Mouse (Mus musculus) hindbrain, embryonic 15.5 days (tissue): ENCODE measurements around the gene 1700012B07Rik. TPM values are rescaled to one million over a fixed set of nuclear protein-coding genes. Genes with fewer than 3 reads are reported as not detected.

ENCODE experiments used
- ATAC-seq: fragments of 200-750 bp; cut with Nextera tagmentation; 2 replicates; pipeline ENCODE4 v1.8.0; 2017; ENCODE audit warnings: low read depth, moderate number of reproducible peaks, moderate TSS enrichment; ENCODE audit not compliant: low FRiP score
- H3K27ac ChIP-seq: fragments of 300-500 bp; sonication (generic); replicated peaks from 2 replicates; pipeline ENCODE4 v1.5.1; 2015; ENCODE audit warnings: mild to moderate bottlenecking, inconsistent platforms
- H3K27me3 ChIP-seq: fragments of 300-500 bp; sonication (generic); 2 replicates; pipeline ENCODE4 v1.6.1; 2015; ENCODE audit warnings: control low read depth, inconsistent platforms
- H3K36me3 ChIP-seq: fragments of 300-500 bp; sonication (generic); 2 replicates; pipeline ENCODE4 v1.6.1; 2015; ENCODE audit warnings: control low read depth, inconsistent platforms
- H3K4me1 ChIP-seq: fragments of 300-500 bp; sonication (generic); replicated peaks from 2 replicates; pipeline ENCODE4 v1.6.1; 2015; ENCODE audit warnings: control low read depth, inconsistent platforms
- H3K4me2 ChIP-seq: fragments of 300-500 bp; sonication (generic); 2 replicates; pipeline ENCODE4 v1.6.1; 2015; ENCODE audit warnings: moderate library complexity, mild to moderate bottlenecking, inconsistent platforms
- H3K4me3 ChIP-seq: fragments of 300-500 bp; sonication (generic); 2 replicates; pipeline ENCODE4 v1.5.1; 2015; ENCODE audit warnings: mild to moderate bottlenecking, inconsistent platforms
- H3K9ac ChIP-seq: fragments of 300-500 bp; sonication (generic); 2 replicates; pipeline ENCODE4 v1.6.1; 2015; ENCODE audit warnings: inconsistent platforms
- H3K9me3 ChIP-seq: fragments of 300-500 bp; sonication (generic); 2 replicates; pipeline ENCODE4 v1.6.1; 2016; ENCODE audit warnings: control low read depth, inconsistent platforms
- whole genome bisulfite sequencing: fragments of 180-500 bp; shearing (Covaris S2); methylation state at CpG from one replicate; pipeline ENCODE4 v1.1.7; 2015; 5-methylcytosine and 5-hydroxymethylcytosine counted together
- polyA plus RNA-seq: library from polyadenylated mRNA; unstranded; fragments of >200 nt; fragmentation: Nextera tagmentation; extraction: Ambion mirVana; gene quantifications from 2 replicates; pipeline ENCODE4 v1.2.1, GENCODE M21; 2015

1700012B07Rik gene
- polyA plus RNA-seq, 1 experiment from 2014 or later = not detected

GRCm38 (mm10) chr11:109863951-109864350 lies 36.1 kb upstream of the 1700012B07Rik start:
- H3K36me3 ChIP-seq = no peaks in the 10 kb centered on the region
- H3K4me2 ChIP-seq = no peak overlapping the region
- H3K4me1 ChIP-seq = 0 out of 2 replicates have a peak, but pooled peaks cover 6% of the 10 kb centered on the region
- WGBS = 91% methylated on average over 7 of the region's 7 CpGs
- H3K27ac ChIP-seq = no peak overlapping the region
- H3K9me3 ChIP-seq = no peaks in the 10 kb centered on the region
- H3K9ac ChIP-seq = no peak overlapping the region
- no peak overlapping the region for H3K4me3 ChIP-seq
- H3K27me3 ChIP-seq = no peaks in the 10 kb centered on the region
- no peak for ATAC-seq

GRCm38 (mm10) chr11:109863194-109863746 lies 35.4 kb upstream of the 1700012B07Rik start:
- H3K9ac ChIP-seq = no peak overlapping the region
- H3K9me3 ChIP-seq = no peaks in the 10 kb centered on the region
- H3K4me2 ChIP-seq = no peak overlapping the region
- H3K4me1 ChIP-seq = 0 out of 2 replicates have a peak, but pooled peaks cover 6% of the 10 kb centered on the region
- no peak overlapping the region for H3K27ac ChIP-seq
- H3K4me3 ChIP-seq = no peak overlapping the region
- H3K27me3 ChIP-seq = no peaks in the 10 kb centered on the region
- WGBS = 72% methylated on average over 9 of the region's 9 CpGs
- no peak for ATAC-seq
- no peaks in the 10 kb centered on the region for H3K36me3 ChIP-seq

- Histone ChIP-seq H3K9me3 (no peaks in the 10 kb centered on the region), H3K4me2 (peak overlapping the region; percentile 33), H3K4me1 (0 out of 2 replicates have a peak, but pooled peaks cover 6% of the 10 kb centered on the region), H3K9ac (no peak overlapping the region), H3K4me3 (no peak overlapping the region), H3K36me3 (no peaks in the 10 kb centered on the region), H3K27me3 (no peaks in the 10 kb centered on the region), H3K27ac (no peak overlapping the region)
- 11% methylated on average over 10 of the region's 10 CpGs for WGBS
- ATAC-seq = peak; percentile 45; the same call in 1 of the 2 replicates
Measured at GRCm38 (mm10) chr11:109860508-109860907, 32.7 kb upstream of the 1700012B07Rik start.

GRCm38 (mm10) chr11:109859939-109860469 lies 32.2 kb upstream of the 1700012B07Rik start:
- 73% methylated on average over 14 of the region's 14 CpGs for WGBS
- no peaks in the 10 kb centered on the region for H3K36me3 ChIP-seq
- ATAC-seq = 0 out of 2 replicates have a peak, but pooled peaks have one; percentile 27
- H3K9ac ChIP-seq = no peak overlapping the region
- H3K27me3 ChIP-seq = no peaks in the 10 kb centered on the region
- H3K4me1 ChIP-seq = 0 out of 2 replicates have a peak, but pooled peaks cover 6% of the 10 kb centered on the region
- H3K9me3 ChIP-seq = no peaks in the 10 kb centered on the region
- H3K4me2 ChIP-seq = peak overlapping the region; percentile 33
- H3K27ac ChIP-seq = no peak overlapping the region
- H3K4me3 ChIP-seq = no peak overlapping the region

GRCm38 (mm10) chr11:109859441-109859840 lies 31.6 kb upstream of the 1700012B07Rik start:
- Histone ChIP-seq H3K4me2 (no peak overlapping the region), H3K27me3 (no peaks in the 10 kb centered on the region), H3K9ac (no peak overlapping the region), H3K4me1 (0 out of 2 replicates have a peak, but pooled peaks cover 6% of the 10 kb centered on the region), H3K9me3 (no peaks in the 10 kb centered on the region), H3K36me3 (no peaks in the 10 kb centered on the region), H3K27ac (no peak overlapping the region), H3K4me3 (no peak overlapping the region)
- ATAC-seq = no peak
- WGBS = 85% methylated on average over 4 of the region's 4 CpGs

GRCm38 (mm10) chr11:109857086-109857485 lies 29.2 kb upstream of the 1700012B07Rik start:
- H3K27me3 ChIP-seq = no peaks in the 10 kb centered on the region
- no peak overlapping the region for H3K4me2 ChIP-seq
- H3K9ac ChIP-seq = no peak overlapping the region
- 89% methylated on average over 10 of the region's 10 CpGs for WGBS
- H3K9me3 ChIP-seq = no peaks in the 10 kb centered on the region
- ATAC-seq = no peak
- H3K36me3 ChIP-seq = no peaks in the 10 kb centered on the region
- H3K4me3 ChIP-seq = no peak overlapping the region
- 0 out of 2 replicates have a peak, but pooled peaks cover 10% of the 10 kb centered on the region for H3K4me1 ChIP-seq
- H3K27ac ChIP-seq = no peak overlapping the region

GRCm38 (mm10) chr11:109854056-109854455 lies 26.2 kb upstream of the 1700012B07Rik start:
- Histone ChIP-seq H3K27me3 (no peaks in the 10 kb centered on the region), H3K4me3 (no peak overlapping the region), H3K4me1 (0 out of 2 replicates have a peak, but pooled peaks cover 3% of the 10 kb centered on the region), H3K9ac (no peak overlapping the region), H3K4me2 (no peak overlapping the region), H3K36me3 (no peaks in the 10 kb centered on the region), H3K9me3 (no peaks in the 10 kb centered on the region), H3K27ac (no peak overlapping the region)
- ATAC-seq = no peak
- 88% methylated on average over 8 of the region's 8 CpGs for WGBS

GRCm38 (mm10) chr11:109853228-109853966 lies 25.6 kb upstream of the 1700012B07Rik start:
- H3K27me3 ChIP-seq = no peaks in the 10 kb centered on the region
- H3K36me3 ChIP-seq = no peaks in the 10 kb centered on the region
- 36% methylated on average over 17 of the region's 17 CpGs for WGBS
- H3K27ac ChIP-seq = no peak overlapping the region
- no peak overlapping the region for H3K4me3 ChIP-seq
- H3K9ac ChIP-seq = no peak overlapping the region
- no peak for ATAC-seq
- H3K4me1 ChIP-seq = 0 out of 2 replicates have a peak, but pooled peaks cover 3% of the 10 kb centered on the region
- H3K4me2 ChIP-seq = peak overlapping the region; percentile 27
- H3K9me3 ChIP-seq = no peaks in the 10 kb centered on the region

GRCm38 (mm10) chr11:109851996-109852395 lies 24.1 kb upstream of the 1700012B07Rik start:
- Histone ChIP-seq H3K9me3 (no peaks in the 10 kb centered on the region), H3K9ac (no peak overlapping the region), H3K4me3 (no peak overlapping the region), H3K4me2 (no peak overlapping the region), H3K27ac (no peak overlapping the region), H3K36me3 (no peaks in the 10 kb centered on the region), H3K4me1 (0 out of 2 replicates have a peak, but pooled peaks cover 3% of the 10 kb centered on the region), H3K27me3 (no peaks in the 10 kb centered on the region)
- ATAC-seq = no peak
- WGBS = 74% methylated on average over 4 of the region's 4 CpGs

GRCm38 (mm10) chr11:109846343-109846742 lies 18.5 kb upstream of the 1700012B07Rik start:
- Histone ChIP-seq H3K36me3 (no peaks in the 10 kb centered on the region), H3K4me3 (no peak overlapping the region), H3K27me3 (no peaks in the 10 kb centered on the region), H3K27ac (0 out of 2 replicates have a peak overlapping the region, but pooled peaks have one; percentile 15), H3K9me3 (no peaks in the 10 kb centered on the region), H3K9ac (no peak overlapping the region), H3K4me2 (no peak overlapping the region), H3K4me1 (peaks cover 9% of the 10 kb centered on the region; the same call in 1 of the 2 replicates)
- ATAC-seq = no peak
- 55% methylated on average over 7 of the region's 7 CpGs for WGBS

- no peaks in the 10 kb centered on the region for H3K9me3 ChIP-seq
- no peaks in the 10 kb centered on the region for H3K27me3 ChIP-seq
- ATAC-seq = no peak
- no peak overlapping the region for H3K4me2 ChIP-seq
- no peaks in the 10 kb centered on the region for H3K36me3 ChIP-seq
- H3K9ac ChIP-seq = no peak overlapping the region
- H3K4me1 ChIP-seq = peaks cover 9% of the 10 kb centered on the region; the same call in 1 of the 2 replicates
- H3K27ac ChIP-seq = 0 out of 2 replicates have a peak overlapping the region, but pooled peaks have one; percentile 8
- WGBS = 53% methylated on average over 4 of the region's 4 CpGs
- no peak overlapping the region for H3K4me3 ChIP-seq
Measured at GRCm38 (mm10) chr11:109845601-109846000, 17.8 kb upstream of the 1700012B07Rik start.

GRCm38 (mm10) chr11:109844466-109844865 lies 16.6 kb upstream of the 1700012B07Rik start:
- Histone ChIP-seq H3K4me1 (peaks cover 9% of the 10 kb centered on the region; the same call in 1 of the 2 replicates), H3K9ac (no peak overlapping the region), H3K9me3 (no peaks in the 10 kb centered on the region), H3K4me3 (no peak overlapping the region), H3K27me3 (no peaks in the 10 kb centered on the region), H3K27ac (no peak overlapping the region), H3K4me2 (no peak overlapping the region), H3K36me3 (no peaks in the 10 kb centered on the region)
- WGBS = 69% methylated on average over 5 of the region's 5 CpGs
- ATAC-seq = no peak
